In genomic region chr11:80132050-80132449, GRCm38 (mm10) we compare ENCODE assay signal across 20 mouse cellular contexts. TPM values are rescaled to one million over a fixed set of nuclear protein-coding genes. Genes with fewer than 3 reads are reported as not detected.
DNase-seq lines count a peak whose midpoint lies in the region; TF ChIP-seq lines count a peak whose summit lies in the region.
"Had no signal": no experiment of that assay in that cellular context is flagged by ENCODE, and none has a peak within 500 bp of the region (broad histone marks: within the 10 kb centered on the region; RNA-seq: fewer than 3 reads in every experiment).

No protein-coding gene starts in this region.

- H3K4me1 ChIP-seq in ES-Bruce4 (ENCODE audit: control insufficient read depth, insufficient read depth, low read length): peaks cover 5% of the 10 kb centered on the region
- peaks cover 12 to 25% of the 10 kb centered on the region in 2 experiments for H3K4me1 ChIP-seq in ES-E14 (ENCODE audit: control insufficient read depth in 2 of 2, insufficient read depth in 2 of 2, low read length in 2 of 2, poor library complexity in 1 of 2)
- H3K4me1 ChIP-seq: embryonic facial prominence, embryonic 10.5 days; embryonic facial prominence, embryonic 12.5 days; forebrain, embryonic 13.5 days; forebrain, embryonic 15.5 days had no signal

- peak; percentile 97 for TF ChIP-seq EP300 in ES-Bruce4 (IDR thresholded peaks at IDR 0.05; ENCODE audit: insufficient read depth, low read depth, low read length)

- H3K4me3 ChIP-seq in ES-Bruce4 (ENCODE audit: low read depth, low read length) (no peak overlapping the region), ES-E14 (ENCODE audit: insufficient read depth in 1 of 2, low read depth in 1 of 2, low read length in 2 of 2, poor library complexity in 1 of 2, severe bottlenecking in 1 of 2) (no peak overlapping the region)
- H3K4me3 ChIP-seq: embryonic facial prominence, embryonic 10.5 days; embryonic facial prominence, embryonic 12.5 days; forebrain, embryonic 13.5 days; forebrain, embryonic 15.5 days had no signal

- H3K9me3 ChIP-seq in ES-Bruce4 (replicated peaks; ENCODE audit: control insufficient read depth, insufficient read depth, low read length, poor library complexity, severe bottlenecking): no peaks in the 10 kb centered on the region
- H3K9me3 ChIP-seq in ES-E14 (ENCODE audit: control insufficient read depth, insufficient read depth, low read depth, low read length): no peaks in the 10 kb centered on the region
- H3K9me3 ChIP-seq: embryonic facial prominence, embryonic 10.5 days; embryonic facial prominence, embryonic 12.5 days; forebrain, embryonic 13.5 days; forebrain, embryonic 15.5 days had no signal

- in situ Hi-C loops in ES-E14 (cut with MboI; ENCODE audit: low sequenced_read_pairs in 2 of 2, unreplicated experiment in 2 of 2): no loop called here

- TF ChIP-seq POLR2A in ES-Bruce4 (IDR thresholded peaks at IDR 0.05; ENCODE audit: insufficient read depth, low read length): no peak

- DNase-seq in ES-E14 (ENCODE audit: low read depth, low spot score) (peak; percentile 75), WW6 (ENCODE audit: low read depth, low spot score) (peak; percentile 84)
- DNase-seq in heart, postnatal 4 days: no peak
- DNase-seq in frontal cortex, postnatal 14 days (ENCODE audit: low spot score in 2 of 2): no peak
- DNase-seq in urinary bladder, postnatal 25 days (ENCODE audit: low spot score): no peak
- no peak for DNase-seq in adrenal gland, adult 8-10 months
- DNase-seq: adrenal gland, postnatal 10 days; adrenal gland, postnatal 25 days; cerebellum, adult 11-12 months; cerebellum, adult 2 months; cerebellum, adult 9-10 months; cerebellum, postnatal 10 days; cerebellum, postnatal 25 days; forebrain, postnatal 0 days had no signal

- peak overlapping the region; percentile 93 for H3K27ac ChIP-seq in ES-Bruce4 (ENCODE audit: insufficient read depth, low read length)
- peak overlapping the region; percentile 98 for H3K27ac ChIP-seq in ES-E14 (ENCODE audit: insufficient read depth, low read depth, low read length, poor library complexity, severe bottlenecking)
- H3K27ac ChIP-seq: embryonic facial prominence, embryonic 10.5 days; embryonic facial prominence, embryonic 12.5 days; forebrain, embryonic 13.5 days; forebrain, embryonic 15.5 days had no signal

- TF ChIP-seq CTCF in ES-Bruce4 (IDR thresholded peaks at IDR 0.05; ENCODE audit: low read depth, low read length): no peak

- no peak overlapping the region for H3K9ac ChIP-seq in ES-Bruce4 (ENCODE audit: low read depth, poor library complexity, severe bottlenecking)
- H3K9ac ChIP-seq in ES-E14 (ENCODE audit: insufficient read depth, low read depth, low read length, poor library complexity, severe bottlenecking): no peak overlapping the region
- H3K9ac ChIP-seq: embryonic facial prominence, embryonic 12.5 days; forebrain, embryonic 13.5 days; forebrain, embryonic 15.5 days; forebrain, postnatal 0 days had no signal

- no peaks in the 10 kb centered on the region for H3K27me3 ChIP-seq in ES-Bruce4 (ENCODE audit: control insufficient read depth, insufficient read depth, low read length, poor library complexity, severe bottlenecking)
- H3K27me3 ChIP-seq: embryonic facial prominence, embryonic 12.5 days; forebrain, embryonic 13.5 days; forebrain, embryonic 15.5 days had no signal

- H3K36me3 ChIP-seq in ES-Bruce4 (ENCODE audit: control insufficient read depth, insufficient read depth, low read length, poor library complexity, severe bottlenecking) (peaks cover 22% of the 10 kb centered on the region), ES-E14 (ENCODE audit: control insufficient read depth, insufficient read depth, low read length, poor library complexity, severe bottlenecking) (peaks cover 7% of the 10 kb centered on the region)

TF ChIP-seq in ES-E14, 5 proteins besides CTCF, POLR2A, EP300 and RAD21:
- TF ChIP-seq MAFK (IDR thresholded peaks at IDR 0.05; ENCODE audit: insufficient read depth, low read depth, low read length) (peak; percentile 89), ZNF384 (IDR thresholded peaks at IDR 0.05; ENCODE audit: low read depth, low read length) (no peak), HCFC1 (IDR thresholded peaks at IDR 0.05; ENCODE audit: borderline replicate concordance, insufficient read depth, low read length) (no peak), CHD2 (IDR thresholded peaks at IDR 0.05; ENCODE audit: low read depth, low read length) (peak; percentile 59; the same call in 1 of the 2 replicates), ZC3H11A (IDR thresholded peaks at IDR 0.05; ENCODE audit: borderline replicate concordance, low read depth, low read length) (no peak)

RNA-seq across cellular contexts. Expression of gene Tefm, which starts 9.9 kb away (rescaled TPM):
- polyA plus RNA-seq in ES-Bruce4 (2011; ENCODE audit: insufficient read depth, insufficient read length, low read depth, missing spikeins): 31.2 and 37.3 TPM in 2 replicates
- total RNA-seq in ES-E14 (2012; rRNA removed): 31.1 and 33.3 TPM in 2 replicates
- 10 to 100 TPM; 19.1 to 19.5 TPM for total RNA-seq in heart, postnatal 4 days (2021)
- total RNA-seq in adrenal gland, adult 8-10 months (2022): 10 to 100 TPM; 15.5 to 23.6 (median 17.5) TPM

RNA-seq across cellular contexts. Expression of gene Adap2, which starts 21.9 kb away (rescaled TPM):
- 3.4 and 3.5 TPM in 2 replicates for polyA plus RNA-seq in ES-Bruce4 (2011; ENCODE audit: insufficient read depth, insufficient read length, low read depth, missing spikeins)
- 2.8 and 5.1 TPM in 2 replicates for total RNA-seq in ES-E14 (2012; rRNA removed)
- 1 to 10 TPM; 3.6 to 4.3 TPM for total RNA-seq in heart, postnatal 4 days (2021)
- 10 to 100 TPM in 2 of 4 experiments, 1 to 10 TPM in 2; 7.0 to 19.5 (median 13.3) TPM for total RNA-seq in adrenal gland, adult 8-10 months (2022)
- total RNA-seq: MEL had no signal

RNA-seq across cellular contexts. Expression of gene Atad5, which starts 42.9 kb away (rescaled TPM):
- polyA plus RNA-seq in ES-Bruce4 (2011; ENCODE audit: insufficient read depth, insufficient read length, low read depth, missing spikeins): 25.0 and 26.6 TPM in 2 replicates
- 18.1 and 23.6 TPM in 2 replicates for total RNA-seq in ES-E14 (2012; rRNA removed)
- total RNA-seq in heart, postnatal 4 days (2021): 1 to 10 TPM; 8.2 to 8.8 TPM
- 1 to 10 TPM; 2.1 to 3.9 (median 2.8) TPM for total RNA-seq in adrenal gland, adult 8-10 months (2022)

RNA-seq across cellular contexts. Expression of gene Crlf3, which starts 51.3 kb away (rescaled TPM):
- 50.9 and 59.1 TPM in 2 replicates for polyA plus RNA-seq in ES-Bruce4 (2011; ENCODE audit: insufficient read depth, insufficient read length, low read depth, missing spikeins)
- total RNA-seq in ES-E14 (2012; rRNA removed): 55.3 and 57.3 TPM in 2 replicates
- 10 to 100 TPM; 24.0 to 25.4 TPM for total RNA-seq in heart, postnatal 4 days (2021)
- 10 to 100 TPM; 15.7 to 30.6 (median 22.2) TPM for total RNA-seq in adrenal gland, adult 8-10 months (2022)

RNA-seq across cellular contexts. Expression of gene Rnf135, which starts 51.6 kb away (rescaled TPM):
- polyA plus RNA-seq in ES-Bruce4 (2011; ENCODE audit: insufficient read depth, insufficient read length, low read depth, missing spikeins): 4.5 and 5.3 TPM in 2 replicates
- 3.4 and 5.2 TPM in 2 replicates for total RNA-seq in ES-E14 (2012; rRNA removed)
- 1 to 10 TPM; 5.2 to 8.5 TPM for total RNA-seq in heart, postnatal 4 days (2021)
- total RNA-seq in adrenal gland, adult 8-10 months (2022): 10 to 100 TPM; 13.4 to 16.8 (median 13.7) TPM

Comparison
In these comparisons a context has a peak if more than half of its experiments do, and no peak if none do; other contexts are left out.
1. DNase-seq: peak in ES-E14 (single experiment) and WW6 (single experiment); none in heart, postnatal 4 days (single experiment), frontal cortex, postnatal 14 days (0 of 2), urinary bladder, postnatal 25 days (single experiment) and adrenal gland, adult 8-10 months (single experiment).